Mouse (Mus musculus): Measurements from ENCODE around the gene Gchfr.

GRCm38 (mm10) chr2:119174866-119175265, 7.3 kb downstream of the Gchfr start:
- TF ChIP-seq CTCF (IDR thresholded peaks at IDR 0.05; ENCODE audit: borderline replicate concordance, extremely low read depth, insufficient read depth, insufficient read length): no peak
- TF ChIP-seq POLR2A (IDR thresholded peaks at IDR 0.05; ENCODE audit: borderline replicate concordance, extremely low read depth, insufficient read depth, insufficient read length, poor library complexity, severe bottlenecking): no peak
